Mouse (Mus musculus) olfactory bulb, adult 2 months (tissue): Measurements from ENCODE around the gene Naa11. TPM values are rescaled to one million over a fixed set of nuclear protein-coding genes. Genes with fewer than 3 reads are reported as not detected.

ENCODE experiments used
- H3K27ac ChIP-seq: fragments of 200-500 bp; 2 replicates; pipeline ENCODE4 v1.5.1; 2012; ENCODE audit warnings: low read depth, low read length; ENCODE audit not compliant: insufficient read depth
- H3K4me1 ChIP-seq: fragments of 200-500 bp; 2 replicates; pipeline ENCODE4 v1.6.1; 2012; ENCODE audit warnings: low read length; ENCODE audit not compliant: control insufficient read depth, insufficient read depth
- H3K4me3 ChIP-seq: fragments of 200-500 bp; 2 replicates; pipeline ENCODE4 v1.5.1; 2012; ENCODE audit warnings: mild to moderate bottlenecking, low read depth, low read length, moderate library complexity; ENCODE audit not compliant: insufficient read depth
- CTCF ChIP-seq: fragments of 200-500 bp; IDR thresholded peaks from 2 replicates; pipeline ENCODE4 v1.5.1; 2012; ENCODE audit warnings: low read depth, mild to moderate bottlenecking, low read length, moderate library complexity; ENCODE audit not compliant: insufficient read depth
- POLR2A ChIP-seq: fragments of 200-500 bp; IDR thresholded peaks from 2 replicates; pipeline ENCODE4 v1.6.1; 2012; ENCODE audit warnings: mild to moderate bottlenecking, low read depth, low read length, moderate library complexity; ENCODE audit not compliant: insufficient read depth
- WGBS: fragments of 180-500 bp; shearing (Covaris S2); methylation state at CpG from one replicate; pipeline ENCODE4 v1.1.7; 2018; 5-methylcytosine and 5-hydroxymethylcytosine counted together
- polyA plus RNA-seq: library from polyadenylated mRNA; stranded (reverse); fragments of >200 nt; gene quantifications from 2 replicates; pipeline ENCODE4 v1.2.4, GENCODE M21; 2012; ENCODE audit warnings: low replicate concordance; ENCODE audit not compliant: missing spikeins, insufficient read depth, insufficient read length

Naa11 gene
- polyA plus RNA-seq, result not detected in 2 replicates

DNA sequence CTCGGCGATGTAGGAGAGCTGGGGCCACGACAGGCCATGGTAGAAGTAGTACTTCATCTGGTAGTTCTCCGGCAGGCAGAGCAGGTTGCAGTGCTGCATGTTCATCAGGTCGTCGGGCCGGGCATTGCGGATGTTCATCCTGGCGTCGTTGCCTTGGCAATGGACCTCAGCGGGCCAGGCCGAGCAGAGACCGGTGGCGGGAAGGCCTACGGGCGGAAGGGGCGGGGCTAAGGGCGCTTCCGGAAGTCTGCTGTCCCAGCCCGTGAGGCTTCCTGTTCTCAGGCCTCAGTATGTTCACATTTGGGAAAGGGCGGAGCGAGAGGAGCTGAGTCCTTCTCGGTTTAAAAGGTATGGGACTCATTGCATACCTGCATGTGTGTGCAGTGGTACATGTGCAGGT, at the start of gene Naa11:
Gene Naa11, minus strand, starts transcription at position 220 of the 400 bp plus-strand sequence.
- TF ChIP-seq CTCF, result no peak

DNA sequence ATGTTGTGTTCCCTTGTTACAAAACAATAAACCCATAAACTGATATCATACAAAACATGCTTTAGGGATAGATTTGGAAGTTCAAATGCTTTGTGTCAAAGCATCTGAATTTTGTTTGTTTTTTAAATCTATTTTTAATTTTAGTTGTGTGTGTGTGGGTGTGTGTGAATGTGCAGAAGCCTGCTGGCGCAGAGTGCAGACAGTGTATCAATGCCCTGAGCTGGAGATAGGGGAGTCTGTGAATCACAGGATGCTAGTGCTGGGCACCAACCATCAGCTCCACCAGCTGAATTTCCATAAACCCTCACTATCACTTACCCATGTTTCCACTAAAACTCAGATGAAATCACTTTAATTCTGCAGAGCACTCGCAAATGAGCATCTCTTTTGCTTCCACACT, 40.3 kb upstream of the Naa11 start:
- 73% methylated on average over 2 of the region's 2 CpGs for WGBS
- Histone ChIP-seq H3K4me3 (no peak overlapping the region), H3K27ac (no peak overlapping the region), H3K4me1 (no peaks in the 10 kb centered on the region)
- TF ChIP-seq POLR2A, result no peak
- no peak for TF ChIP-seq CTCF

More for the DNA sequence above, at the start of gene Naa11:
- 96% methylated on average over 23 of the region's 23 CpGs for WGBS
- Histone ChIP-seq H3K4me1 (no peaks in the 10 kb centered on the region), H3K4me3 (no peak within 1 kb of the TSS), H3K27ac (no peak within 1 kb of the TSS)

DNA sequence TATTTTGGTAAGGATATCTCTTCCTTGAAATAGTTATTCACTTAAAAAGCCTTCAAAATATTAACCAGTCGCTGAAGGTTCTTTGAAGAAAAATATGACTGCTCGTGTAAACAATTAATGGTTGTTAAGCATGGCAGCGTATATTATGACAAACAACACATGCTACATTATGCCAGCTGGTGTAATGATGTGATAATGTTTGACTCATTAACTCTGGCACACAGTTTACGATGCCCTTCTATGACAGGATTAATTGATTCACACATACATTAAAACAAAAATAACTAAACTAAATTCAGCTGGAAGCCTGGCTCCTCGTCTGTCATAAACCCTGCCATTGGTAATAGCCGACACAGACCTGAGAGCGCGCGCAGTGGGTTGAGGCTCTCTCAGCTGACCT, 37.8 kb upstream of the Naa11 start:
- Histone ChIP-seq H3K27ac (no peak overlapping the region), H3K4me1 (no peaks in the 10 kb centered on the region), H3K4me3 (no peak overlapping the region)
- TF ChIP-seq CTCF (no peak), POLR2A (no peak)
- WGBS, result 80% methylated on average over 9 of the region's 9 CpGs

- TF ChIP-seq CTCF, result no peak
- TF ChIP-seq POLR2A, result no peak
- H3K27ac ChIP-seq, result no peak overlapping the region
- no peaks in the 10 kb centered on the region for H3K4me1 ChIP-seq
- WGBS, result 88% methylated on average over 2 of the region's 2 CpGs
- H3K4me3 ChIP-seq, result no peak overlapping the region
Observed at GRCm38 (mm10) chr5:97421669-97422068, 29.5 kb upstream of the Naa11 start.

- TF ChIP-seq CTCF (no peak), POLR2A (no peak)
- WGBS, result 89% methylated on average over 2 of the region's 2 CpGs
- Histone ChIP-seq H3K4me1 (no peaks in the 10 kb centered on the region), H3K27ac (no peak overlapping the region), H3K4me3 (no peak overlapping the region)
Observed at GRCm38 (mm10) chr5:97417185-97417584, 25.0 kb upstream of the Naa11 start.

GRCm38 (mm10) chr5:97415837-97416236, 23.7 kb upstream of the Naa11 start:
- 77% methylated on average over 6 of the region's 6 CpGs for WGBS
- H3K4me3 ChIP-seq, result no peak overlapping the region
- no peak for TF ChIP-seq CTCF
- no peak for TF ChIP-seq POLR2A
- H3K4me1 ChIP-seq, result no peaks in the 10 kb centered on the region
- no peak overlapping the region for H3K27ac ChIP-seq

- TF ChIP-seq CTCF (no peak), POLR2A (no peak)
- WGBS, result 83% methylated on average over 3 of the region's 3 CpGs
- Histone ChIP-seq H3K4me3 (no peak overlapping the region), H3K27ac (no peak overlapping the region), H3K4me1 (no peaks in the 10 kb centered on the region)
Observed at GRCm38 (mm10) chr5:97413716-97414115, 21.5 kb upstream of the Naa11 start.

GRCm38 (mm10) chr5:97410190-97410589, 18.0 kb upstream of the Naa11 start:
- WGBS, result 84% methylated on average over 6 of the region's 6 CpGs
- H3K4me1 ChIP-seq, result no peaks in the 10 kb centered on the region
- no peak overlapping the region for H3K27ac ChIP-seq
- TF ChIP-seq CTCF, result no peak
- TF ChIP-seq POLR2A, result no peak
- H3K4me3 ChIP-seq, result no peak overlapping the region

GRCm38 (mm10) chr5:97409234-97409704, 17.1 kb upstream of the Naa11 start:
- Histone ChIP-seq H3K27ac (no peak overlapping the region), H3K4me3 (no peak overlapping the region), H3K4me1 (no peaks in the 10 kb centered on the region)
- no peak for TF ChIP-seq POLR2A
- no peak for TF ChIP-seq CTCF
- WGBS, result 54% methylated on average over 4 of the region's 4 CpGs

GRCm38 (mm10) chr5:97401042-97401441, 8.9 kb upstream of the Naa11 start:
- TF ChIP-seq CTCF (no peak), POLR2A (no peak)
- H3K27ac ChIP-seq, result no peak overlapping the region

More at GRCm38 (mm10) chr5:97401042-97401441, 8.9 kb upstream of the Naa11 start:
- H3K4me1 ChIP-seq, result no peaks in the 10 kb centered on the region
- H3K4me3 ChIP-seq, result no peak overlapping the region
